Comparison of ENCODE assay signal across 12 mouse cellular contexts in genomic region chr2:45227276-45227944, GRCm38 (mm10).
DNase-seq lines count a peak whose midpoint lies in the region; ATAC-seq and TF ChIP-seq lines count a peak whose summit lies in the region.
"Had no signal": no experiment of that assay in that cellular context is flagged by ENCODE, and none has a peak within 500 bp of the region (broad histone marks: within the 10 kb centered on the region; RNA-seq: fewer than 3 reads in every experiment).

No protein-coding gene starts in this region.

- no peak for TF ChIP-seq CTCF in layer of hippocampus, adult 2 months (conservative IDR thresholded peaks at IDR 0.05)

- no peaks in the 10 kb centered on the region for H3K36me3 ChIP-seq in forebrain, embryonic 12.5 days (replicated peaks)
- no peaks in the 10 kb centered on the region for H3K36me3 ChIP-seq in limb, embryonic 11.5 days (ENCODE audit: control insufficient read depth, insufficient read depth, low read length)
- H3K36me3 ChIP-seq in neural tube, embryonic 14.5 days (ENCODE audit: control insufficient read depth, insufficient read depth, low read length): no peaks in the 10 kb centered on the region

- no peaks in the 10 kb centered on the region for H3K9me3 ChIP-seq in forebrain, embryonic 12.5 days
- H3K9me3 ChIP-seq in limb, embryonic 11.5 days (ENCODE audit: control insufficient read depth, low read length): no peaks in the 10 kb centered on the region
- H3K9me3 ChIP-seq in neural tube, embryonic 14.5 days (ENCODE audit: control insufficient read depth, low read length): no peaks in the 10 kb centered on the region
- H3K9me3 ChIP-seq: megakaryocyte, embryonic 14.5 days had no signal

- no peak overlapping the region for H3K9ac ChIP-seq in forebrain, embryonic 12.5 days
- no peak overlapping the region for H3K9ac ChIP-seq in limb, embryonic 11.5 days (ENCODE audit: low read length)
- no peak overlapping the region for H3K9ac ChIP-seq in neural tube, embryonic 14.5 days (replicated peaks; ENCODE audit: low read depth, low read length)

- H3K4me2 ChIP-seq in forebrain, embryonic 12.5 days: peak overlapping the region; percentile 21; the same call in 1 of the 2 replicates
- no peak overlapping the region for H3K4me2 ChIP-seq in limb, embryonic 11.5 days (ENCODE audit: low read depth, severe bottlenecking)
- peak overlapping the region; percentile 6; the same call in 1 of the 2 replicates for H3K4me2 ChIP-seq in neural tube, embryonic 14.5 days (ENCODE audit: low read depth, low read length)
- H3K4me2 ChIP-seq: liver, embryonic 11.5 days had no signal

- no peak for DNase-seq in layer of hippocampus, adult 2 months (ENCODE audit: low spot score in 2 of 2)
- no peak for DNase-seq in layer of hippocampus, adult 9-11 months
- peak; percentile 77 for DNase-seq in limb, embryonic 11.5 days (ENCODE audit: low spot score)
- no peak for DNase-seq in yolk sac, embryonic 10.5 days (ENCODE audit: low spot score)
- DNase-seq in kidney, adult 8-10 months: no peak
- no peak for DNase-seq in heart, postnatal 4 days
- DNase-seq: B cell, adult 2 months; gastrocnemius, postnatal 25 days had no signal

- WGBS in forebrain, embryonic 12.5 days: 17% methylated on average over 14 of the region's 14 CpGs
- WGBS in limb, embryonic 11.5 days: 5% methylated on average over 14 of the region's 14 CpGs
- 19% methylated on average over 14 of the region's 14 CpGs for WGBS in neural tube, embryonic 14.5 days

- H3K4me1 ChIP-seq in forebrain, embryonic 12.5 days: peaks cover 34% of the 10 kb centered on the region
- H3K4me1 ChIP-seq in limb, embryonic 11.5 days (ENCODE audit: control insufficient read depth, insufficient read depth, low read length): peaks cover 9% of the 10 kb centered on the region; the same call in 1 of the 2 replicates
- no peaks in the 10 kb centered on the region for H3K4me1 ChIP-seq in neural tube, embryonic 14.5 days (ENCODE audit: control insufficient read depth, insufficient read depth, low read length)

- no peaks in the 10 kb centered on the region for H3K27me3 ChIP-seq in forebrain, embryonic 12.5 days
- H3K27me3 ChIP-seq in limb, embryonic 11.5 days (ENCODE audit: control insufficient read depth, insufficient read depth, low read length): 0 out of 2 replicates have a peak, but pooled peaks cover 8% of the 10 kb centered on the region
- H3K27me3 ChIP-seq in neural tube, embryonic 14.5 days (ENCODE audit: control insufficient read depth, insufficient read depth, low read length): no peaks in the 10 kb centered on the region
- H3K27me3 ChIP-seq: megakaryocyte, embryonic 14.5 days had no signal

- no peak for ATAC-seq in forebrain, embryonic 12.5 days (ENCODE audit: low FRiP score)
- peak; percentile 89 for ATAC-seq in limb, embryonic 11.5 days (ENCODE audit: insufficient number of reproducible peaks, low FRiP score, low TSS enrichment, low read depth)
- no peak for ATAC-seq in neural tube, embryonic 14.5 days (ENCODE audit: low read depth)

- peak overlapping the region; percentile 46 for H3K27ac ChIP-seq in layer of hippocampus, adult 2 months
- 0 out of 2 replicates have a peak overlapping the region, but pooled peaks have one; percentile 19 for H3K27ac ChIP-seq in forebrain, embryonic 12.5 days
- peak overlapping the region; percentile 39; the same call in 1 of the 2 replicates for H3K27ac ChIP-seq in limb, embryonic 11.5 days (replicated peaks; ENCODE audit: low read depth, low read length)
- no peak overlapping the region for H3K27ac ChIP-seq in neural tube, embryonic 14.5 days (ENCODE audit: low read depth, low read length)

- H3K4me3 ChIP-seq in layer of hippocampus, adult 2 months: no peak overlapping the region
- H3K4me3 ChIP-seq in forebrain, embryonic 12.5 days (replicated peaks): no peak overlapping the region
- no peak overlapping the region for H3K4me3 ChIP-seq in limb, embryonic 11.5 days (ENCODE audit: low read depth, low read length)
- H3K4me3 ChIP-seq in neural tube, embryonic 14.5 days (ENCODE audit: low read depth, low read length): no peak overlapping the region
- H3K4me3 ChIP-seq: megakaryocyte, embryonic 14.5 days had no signal
